ENCODE assay signal across 7 mouse cellular contexts in the genomic region with DNA sequence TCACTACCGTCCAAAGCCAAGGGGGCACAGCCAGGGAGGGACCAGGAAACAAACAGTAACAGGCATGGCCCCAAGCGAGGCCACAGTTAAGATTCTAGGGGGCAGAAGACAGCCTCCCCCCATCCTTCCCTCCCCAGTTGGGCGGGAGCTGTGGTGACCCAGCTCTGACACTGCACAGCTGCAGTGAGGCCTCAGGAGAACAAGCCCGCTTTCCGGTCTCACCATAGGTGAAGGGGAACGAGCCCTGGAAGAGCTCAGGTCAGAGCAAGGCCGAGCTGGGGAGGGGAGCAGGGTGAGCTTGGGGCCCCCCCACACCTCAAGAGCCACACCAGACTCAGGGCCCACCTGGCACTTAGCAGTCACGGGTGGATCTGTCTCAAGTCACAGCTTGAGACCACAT. TPM values are rescaled to one million over a fixed set of nuclear protein-coding genes. Genes with fewer than 3 reads are reported as not detected.
DNase-seq lines count a peak whose midpoint lies in the region; ATAC-seq and TF ChIP-seq lines count a peak whose summit lies in the region.

No protein-coding gene starts in this region.

- H3K4me2 ChIP-seq in kidney, embryonic 15.5 days: peak overlapping the region; percentile 61
- peak overlapping the region; percentile 48 for H3K4me2 ChIP-seq in embryonic facial prominence, embryonic 12.5 days (replicated peaks)
- H3K4me2 ChIP-seq in hindbrain, postnatal 0 days (ENCODE audit: low read depth, low read length): peak overlapping the region; percentile 55; the same call in 1 of the 2 replicates

- no peaks in the 10 kb centered on the region for H3K9me3 ChIP-seq in kidney, embryonic 15.5 days (replicated peaks)
- no peaks in the 10 kb centered on the region for H3K9me3 ChIP-seq in embryonic facial prominence, embryonic 12.5 days
- no peaks in the 10 kb centered on the region for H3K9me3 ChIP-seq in hindbrain, postnatal 0 days (ENCODE audit: low read length)

- H3K27me3 ChIP-seq in kidney, embryonic 15.5 days: no peaks in the 10 kb centered on the region
- 0 out of 2 replicates have a peak, but pooled peaks cover 4% of the 10 kb centered on the region for H3K27me3 ChIP-seq in embryonic facial prominence, embryonic 12.5 days
- H3K27me3 ChIP-seq in hindbrain, postnatal 0 days (ENCODE audit: insufficient read depth, low read length): no peaks in the 10 kb centered on the region
- no peaks in the 10 kb centered on the region for H3K27me3 ChIP-seq in splenic B cell, adult 2 months (ENCODE audit: control insufficient read depth, insufficient read depth, low read length, poor library complexity, severe bottlenecking)

- no peak for ATAC-seq in kidney, embryonic 15.5 days (replicated peaks; ENCODE audit: low FRiP score)
- no peak for ATAC-seq in embryonic facial prominence, embryonic 12.5 days (ENCODE audit: insufficient number of reproducible peaks, insufficient read depth, low FRiP score, low TSS enrichment)
- ATAC-seq in hindbrain, postnatal 0 days: no peak
- no peak for ATAC-seq in CD4-positive, CD25-positive, alpha-beta regulatory T cell, adult 4 months
- no peak for ATAC-seq in activated CD4-positive, CD25-positive, alpha-beta regulatory T cell, adult 4 months

- no peak overlapping the region for H3K4me3 ChIP-seq in kidney, embryonic 15.5 days (replicated peaks)
- no peak overlapping the region for H3K4me3 ChIP-seq in embryonic facial prominence, embryonic 12.5 days
- H3K4me3 ChIP-seq in hindbrain, postnatal 0 days (ENCODE audit: low read length): no peak overlapping the region

- H3K9ac ChIP-seq in kidney, embryonic 15.5 days: no peak overlapping the region
- 0 out of 2 replicates have a peak overlapping the region, but pooled peaks have one; percentile 16 for H3K9ac ChIP-seq in embryonic facial prominence, embryonic 12.5 days
- H3K9ac ChIP-seq in hindbrain, postnatal 0 days (replicated peaks; ENCODE audit: low read length): no peak overlapping the region

- H3K27ac ChIP-seq in kidney, embryonic 15.5 days: peak overlapping the region; percentile 92; the same call in 1 of the 2 replicates
- H3K27ac ChIP-seq in embryonic facial prominence, embryonic 12.5 days: peak overlapping the region; percentile 74; the same call in 1 of the 2 replicates
- H3K27ac ChIP-seq in hindbrain, postnatal 0 days: no peak overlapping the region

- H3K4me1 ChIP-seq in kidney, embryonic 15.5 days: peaks cover 87% of the 10 kb centered on the region
- H3K4me1 ChIP-seq in embryonic facial prominence, embryonic 12.5 days: peaks cover 53% of the 10 kb centered on the region
- peaks cover 43% of the 10 kb centered on the region for H3K4me1 ChIP-seq in hindbrain, postnatal 0 days (ENCODE audit: insufficient read depth, low read length)

- 23% methylated on average over 8 of the region's 8 CpGs for WGBS in kidney, embryonic 15.5 days
- WGBS in embryonic facial prominence, embryonic 12.5 days: 53% methylated on average over 8 of the region's 8 CpGs
- 61% methylated on average over 8 of the region's 8 CpGs for WGBS in hindbrain, postnatal 0 days

- DNase-seq in kidney, adult 11 months: no peak
- no peak for DNase-seq in hindbrain, postnatal 0 days (ENCODE audit: low spot score)
- peak; percentile 56 for DNase-seq in splenic B cell, adult 2 months (ENCODE audit: low read depth, low spot score)

- peaks cover 41% of the 10 kb centered on the region for H3K36me3 ChIP-seq in kidney, embryonic 15.5 days
- H3K36me3 ChIP-seq in embryonic facial prominence, embryonic 12.5 days: peaks cover 47% of the 10 kb centered on the region
- H3K36me3 ChIP-seq in hindbrain, postnatal 0 days (ENCODE audit: insufficient read depth, low read length): peaks cover under 1% of the 10 kb centered on the region; the same call in 1 of the 2 replicates
- H3K36me3 ChIP-seq in splenic B cell, adult 2 months (ENCODE audit: control insufficient read depth, insufficient read depth, low read length, poor library complexity, severe bottlenecking): no peaks in the 10 kb centered on the region

- TF ChIP-seq CTCF in hindbrain, postnatal 0 days (IDR thresholded peaks at IDR 0.05; ENCODE audit: low read depth): no peak

RNA-seq across cellular contexts. Expression of a gene that starts 52.9 kb away (rescaled TPM):
- 4.6 and 5.0 TPM in 2 replicates for polyA plus RNA-seq in kidney, embryonic 15.5 days (2015; fragmentation: Nextera tagmentation; extraction: Ambion mirVana)
- polyA plus RNA-seq in embryonic facial prominence, embryonic 12.5 days (2016; fragmentation: Nextera tagmentation; extraction: Ambion mirVana): 27.7 and 28.6 TPM in 2 replicates
- total RNA-seq in hindbrain, postnatal 0 days (2014; rRNA removed): 9.8 and 14.2 TPM in 2 replicates
- polyA plus RNA-seq in hindbrain, postnatal 0 days (2015; fragmentation: Nextera tagmentation; extraction: Ambion mirVana): 7.4 and 7.5 TPM in 2 replicates
- not detected for polyA plus RNA-seq in CD4-positive, CD25-positive, alpha-beta regulatory T cell, adult 4 months (2017; shearing (Covaris generic))
- under 1 TPM in 1 of 2 experiments, not detected in 1; 0.61 TPM for polyA plus RNA-seq in activated CD4-positive, CD25-positive, alpha-beta regulatory T cell, adult 4 months (2017; shearing (Covaris generic))
